Mouse (Mus musculus): ENCODE measurements around the gene Bcl2l12. TPM values are rescaled to one million over a fixed set of nuclear protein-coding genes. Genes with fewer than 3 reads are reported as not detected.

Gene Bcl2l12
- polyA plus RNA-seq, 1 experiment from 2014 or later: 34.5 TPM

GRCm38 (mm10) chr7:45017242-45018061 is 18.9 kb upstream of the Bcl2l12 start, which contains the start of gene Rras:
Gene Rras (plus strand): TSS chr7:45017961.
- peak within 1 kb of the TSS; percentile 76 for H3K9ac ChIP-seq
- H3K9me3 ChIP-seq (replicated peaks): no peaks in the 10 kb centered on the region
- no peaks in the 10 kb centered on the region for H3K27me3 ChIP-seq
- peak within 1 kb of the TSS; percentile 100 for H3K27ac ChIP-seq
- peak; percentile 89 for ATAC-seq (replicated peaks; ENCODE audit: insufficient number of reproducible peaks, insufficient read depth, low FRiP score, low read depth)
- peaks cover 15% of the 10 kb centered on the region for H3K36me3 ChIP-seq
- H3K4me1 ChIP-seq (replicated peaks): peaks cover 33% of the 10 kb centered on the region
- under 1% methylated on average over 36 of the region's 36 CpGs for WGBS
- peak within 1 kb of the TSS; percentile 80 for H3K4me2 ChIP-seq
- peak within 1 kb of the TSS; percentile 94 for H3K4me3 ChIP-seq

GRCm38 (mm10) chr7:45016761-45017160 is 18.2 kb upstream of the Bcl2l12 start:
- 1% methylated on average over 4 of the region's 4 CpGs for WGBS
- H3K4me3 ChIP-seq: peak overlapping the region; percentile 94
- peaks cover 22% of the 10 kb centered on the region for H3K36me3 ChIP-seq
- H3K9me3 ChIP-seq (replicated peaks): no peaks in the 10 kb centered on the region
- peak overlapping the region; percentile 80 for H3K4me2 ChIP-seq
- H3K27ac ChIP-seq: peak overlapping the region; percentile 100
- H3K27me3 ChIP-seq: no peaks in the 10 kb centered on the region
- H3K4me1 ChIP-seq (replicated peaks): peaks cover 33% of the 10 kb centered on the region
- peak overlapping the region; percentile 65 for H3K9ac ChIP-seq
- no peak for ATAC-seq (replicated peaks; ENCODE audit: insufficient number of reproducible peaks, insufficient read depth, low FRiP score, low read depth)

GRCm38 (mm10) chr7:45015957-45016612 is 17.6 kb upstream of the Bcl2l12 start, which contains the start of gene Scaf1:
Gene Scaf1 (minus strand): TSS chr7:45016363.
- Histone ChIP-seq H3K9me3 (replicated peaks) (no peaks in the 10 kb centered on the region), H3K4me2 (peak within 1 kb of the TSS; percentile 80), H3K36me3 (peaks cover 25% of the 10 kb centered on the region), H3K9ac (peak within 1 kb of the TSS; percentile 98), H3K27ac (peak within 1 kb of the TSS; percentile 100), H3K4me1 (replicated peaks) (peaks cover 33% of the 10 kb centered on the region), H3K4me3 (peak within 1 kb of the TSS; percentile 94), H3K27me3 (no peaks in the 10 kb centered on the region)
- ATAC-seq (replicated peaks; ENCODE audit: insufficient number of reproducible peaks, insufficient read depth, low FRiP score, low read depth): peak; percentile 84
- under 1% methylated on average over 69 of the region's 69 CpGs for WGBS

GRCm38 (mm10) chr7:45015344-45015956 is 16.9 kb upstream of the Bcl2l12 start:
- Histone ChIP-seq H3K4me2 (peak overlapping the region; percentile 80), H3K4me3 (peak overlapping the region; percentile 94), H3K27ac (peak overlapping the region; percentile 100), H3K27me3 (no peaks in the 10 kb centered on the region), H3K9me3 (replicated peaks) (no peaks in the 10 kb centered on the region), H3K9ac (peak overlapping the region; percentile 98), H3K4me1 (replicated peaks) (peaks cover 33% of the 10 kb centered on the region), H3K36me3 (peaks cover 23% of the 10 kb centered on the region)
- no peak for ATAC-seq (replicated peaks; ENCODE audit: insufficient number of reproducible peaks, insufficient read depth, low FRiP score, low read depth)
- under 1% methylated on average over 20 of the region's 20 CpGs for WGBS

- H3K36me3 ChIP-seq: peaks cover 37% of the 10 kb centered on the region
Observed at GRCm38 (mm10) chr7:45014096-45014451, 15.6 kb upstream of the Bcl2l12 start.

GRCm38 (mm10) chr7:45013366-45014095 is 15.0 kb upstream of the Bcl2l12 start:
- 93% methylated on average over 16 of the region's 16 CpGs for WGBS
- Histone ChIP-seq H3K9ac (no peak overlapping the region), H3K36me3 (peaks cover 42% of the 10 kb centered on the region), H3K4me2 (no peak overlapping the region), H3K4me3 (no peak overlapping the region), H3K4me1 (replicated peaks) (peaks cover 17% of the 10 kb centered on the region), H3K27ac (no peak overlapping the region), H3K9me3 (replicated peaks) (no peaks in the 10 kb centered on the region), H3K27me3 (no peaks in the 10 kb centered on the region)
- no peak for ATAC-seq (replicated peaks; ENCODE audit: insufficient number of reproducible peaks, insufficient read depth, low FRiP score, low read depth)

More at GRCm38 (mm10) chr7:45014096-45014451, 15.6 kb upstream of the Bcl2l12 start:
- Histone ChIP-seq H3K9ac (0 out of 2 replicates have a peak overlapping the region, but pooled peaks have one; percentile 23), H3K27ac (no peak overlapping the region), H3K4me3 (no peak overlapping the region), H3K4me1 (replicated peaks) (peaks cover 22% of the 10 kb centered on the region), H3K4me2 (no peak overlapping the region; the same call in 1 of the 2 replicates), H3K27me3 (no peaks in the 10 kb centered on the region), H3K9me3 (replicated peaks) (no peaks in the 10 kb centered on the region)
- WGBS: 89% methylated on average over 3 of the region's 3 CpGs
- ATAC-seq (replicated peaks; ENCODE audit: insufficient number of reproducible peaks, insufficient read depth, low FRiP score, low read depth): no peak

GRCm38 (mm10) chr7:45012824-45013223 is 14.3 kb upstream of the Bcl2l12 start:
- H3K4me1 ChIP-seq (replicated peaks): peaks cover 13% of the 10 kb centered on the region
- H3K27ac ChIP-seq: no peak overlapping the region
- no peak overlapping the region for H3K4me3 ChIP-seq
- H3K9ac ChIP-seq: no peak overlapping the region
- ATAC-seq (replicated peaks; ENCODE audit: insufficient number of reproducible peaks, insufficient read depth, low FRiP score, low read depth): no peak
- no peaks in the 10 kb centered on the region for H3K9me3 ChIP-seq (replicated peaks)
- H3K27me3 ChIP-seq: no peaks in the 10 kb centered on the region
- H3K36me3 ChIP-seq: peaks cover 49% of the 10 kb centered on the region
- 80% methylated on average over 4 of the region's 4 CpGs for WGBS
- no peak overlapping the region for H3K4me2 ChIP-seq

GRCm38 (mm10) chr7:45012011-45012410 is 13.5 kb upstream of the Bcl2l12 start:
- peaks cover 57% of the 10 kb centered on the region for H3K36me3 ChIP-seq
- no peak for ATAC-seq (replicated peaks; ENCODE audit: insufficient number of reproducible peaks, insufficient read depth, low FRiP score, low read depth)
- no peak overlapping the region for H3K4me2 ChIP-seq
- no peak overlapping the region for H3K4me3 ChIP-seq
- no peaks in the 10 kb centered on the region for H3K27me3 ChIP-seq
- H3K9ac ChIP-seq: no peak overlapping the region
- whole genome bisulfite sequencing: 93% methylated on average over 6 of the region's 6 CpGs
- H3K27ac ChIP-seq: no peak overlapping the region
- no peaks in the 10 kb centered on the region for H3K9me3 ChIP-seq (replicated peaks)
- H3K4me1 ChIP-seq (replicated peaks): peaks cover 13% of the 10 kb centered on the region

GRCm38 (mm10) chr7:45008411-45008810 is 9.9 kb upstream of the Bcl2l12 start:
- 93% methylated on average over 19 of the region's 19 CpGs for WGBS
- Histone ChIP-seq H3K4me2 (no peak overlapping the region), H3K36me3 (peaks cover 91% of the 10 kb centered on the region), H3K9me3 (replicated peaks) (no peaks in the 10 kb centered on the region), H3K4me1 (replicated peaks) (peaks cover 5% of the 10 kb centered on the region), H3K27ac (no peak overlapping the region), H3K9ac (no peak overlapping the region), H3K27me3 (no peaks in the 10 kb centered on the region), H3K4me3 (no peak overlapping the region)
- no peak for ATAC-seq (replicated peaks; ENCODE audit: insufficient number of reproducible peaks, insufficient read depth, low FRiP score, low read depth)

GRCm38 (mm10) chr7:45007846-45008245 is 9.3 kb upstream of the Bcl2l12 start:
- peaks cover 5% of the 10 kb centered on the region for H3K4me1 ChIP-seq (replicated peaks)
- ATAC-seq (replicated peaks; ENCODE audit: insufficient number of reproducible peaks, insufficient read depth, low FRiP score, low read depth): no peak
- no peak overlapping the region for H3K4me3 ChIP-seq
- H3K36me3 ChIP-seq: peaks cover 93% of the 10 kb centered on the region
- H3K27me3 ChIP-seq: no peaks in the 10 kb centered on the region
- WGBS: 91% methylated on average over 30 of the region's 30 CpGs
- no peak overlapping the region for H3K27ac ChIP-seq
- H3K9me3 ChIP-seq (replicated peaks): no peaks in the 10 kb centered on the region
- H3K4me2 ChIP-seq: no peak overlapping the region
- no peak overlapping the region for H3K9ac ChIP-seq

- Histone ChIP-seq H3K36me3 (peaks cover 94% of the 10 kb centered on the region), H3K27ac (no peak overlapping the region), H3K27me3 (no peaks in the 10 kb centered on the region), H3K4me1 (replicated peaks) (peaks cover 5% of the 10 kb centered on the region), H3K9me3 (replicated peaks) (no peaks in the 10 kb centered on the region), H3K4me3 (no peak overlapping the region), H3K9ac (no peak overlapping the region), H3K4me2 (no peak overlapping the region)
- WGBS: 95% methylated on average over 29 of the region's 29 CpGs
- ATAC-seq (replicated peaks; ENCODE audit: insufficient number of reproducible peaks, insufficient read depth, low FRiP score, low read depth): no peak
Observed at GRCm38 (mm10) chr7:45007141-45007540, 8.6 kb upstream of the Bcl2l12 start.

Data from heart, embryonic 15.5 days (tissue).